Mouse (Mus musculus) small intestine, adult 2 months (tissue): ENCODE data around the gene Trip4.

Source experiments
- CTCF ChIP-seq: fragments of 200-500 bp; IDR thresholded peaks from 2 replicates; pipeline ENCODE4 v1.5.1; 2012; ENCODE audit warnings: low read depth, mild to moderate bottlenecking, control low read depth, inconsistent platforms, low read length, moderate library complexity, mixed read lengths; ENCODE audit not compliant: insufficient replicate concordance, insufficient read length; ENCODE audit errors: extremely low read depth
- POLR2A ChIP-seq: fragments of 200-500 bp; IDR thresholded peaks from 2 replicates; pipeline ENCODE4 v1.6.1; 2012; ENCODE audit warnings: low read depth, mild to moderate bottlenecking, control low read depth, inconsistent platforms, low read length, moderate library complexity

- TF ChIP-seq CTCF, result no peak
- TF ChIP-seq POLR2A, result no peak
Observed at GRCm38 (mm10) chr9:65917015-65917414, 8.4 kb upstream of the Trip4 start.
